Mouse (Mus musculus) forebrain, embryonic 10.5 days (tissue): ENCODE data around the gene Tmem260. TPM values are rescaled to one million over a fixed set of nuclear protein-coding genes. Genes with fewer than 3 reads are reported as not detected.
"Not testable (repeated sequence)": the region's sequence is repeated elsewhere in the genome, so short reads cannot be mapped to it uniquely, and the experiment has no call there.

ENCODE experiments used
- DNase-seq: peaks from one replicate; pipeline ENCODE4 v3.0.0-alpha.2; 2017; ENCODE audit warnings: low spot score; ENCODE audit errors: extremely low spot score
- H3K27ac ChIP-seq: fragments of 300-500 bp; sonication (generic); 2 replicates; pipeline ENCODE4 v1.5.1; 2016; ENCODE audit warnings: mild to moderate bottlenecking
- H3K27me3 ChIP-seq: fragments of 300-500 bp; sonication (generic); 2 replicates; pipeline ENCODE4 v1.6.1; 2016; ENCODE audit warnings: mild to moderate bottlenecking; ENCODE audit not compliant: poor library complexity, severe bottlenecking
- H3K36me3 ChIP-seq: fragments of 300-500 bp; sonication (generic); replicated peaks from 2 replicates; pipeline ENCODE4 v1.6.1; 2016; ENCODE audit warnings: mild to moderate bottlenecking, moderate library complexity
- H3K4me1 ChIP-seq: fragments of 300-500 bp; sonication (generic); 2 replicates; pipeline ENCODE4 v1.6.1; 2016
- H3K4me3 ChIP-seq: fragments of 300-500 bp; sonication (generic); 2 replicates; pipeline ENCODE4 v1.5.1; 2016; ENCODE audit warnings: mild to moderate bottlenecking, moderate library complexity
- H3K9me3 ChIP-seq: fragments of 300-500 bp; sonication (generic); 2 replicates; pipeline ENCODE4 v1.6.1; 2016; ENCODE audit warnings: mild to moderate bottlenecking, moderate library complexity
- WGBS: fragments of 180-500 bp; shearing (Covaris S2); methylation state at CpG from one replicate; pipeline ENCODE4 v1.1.7; 2016; 5-methylcytosine and 5-hydroxymethylcytosine counted together
- polyA plus RNA-seq: library from polyadenylated mRNA; unstranded; fragments of >200 nt; fragmentation: Nextera tagmentation; extraction: Ambion mirVana; gene quantifications from 2 replicates; pipeline ENCODE4 v1.2.1, GENCODE M21; 2016

Tmem260 gene
- polyA plus RNA-seq, 1 experiment from 2014 or later: 18.7 TPM

GRCm38 (mm10) chr14:48456305-48457092 lies 10.6 kb downstream of the Tmem260 start:
- Histone ChIP-seq H3K4me1 (peaks cover 40% of the 10 kb centered on the region), H3K9me3 (no peaks in the 10 kb centered on the region; the same call in 1 of the 2 replicates), H3K27me3 (no peaks in the 10 kb centered on the region), H3K4me3 (no peak overlapping the region), H3K27ac (no peak overlapping the region), H3K36me3 (peaks cover 28% of the 10 kb centered on the region)
- WGBS: 48% methylated on average over 12 of the region's 12 CpGs
- DNase-seq: peak; percentile 27

GRCm38 (mm10) chr14:48457288-48457938 lies 11.5 kb downstream of the Tmem260 start:
- DNase-seq: no peak
- Histone ChIP-seq H3K4me3 (no peak overlapping the region), H3K36me3 (peaks cover 20% of the 10 kb centered on the region), H3K4me1 (peaks cover 37% of the 10 kb centered on the region), H3K27ac (no peak overlapping the region), H3K9me3 (no peaks in the 10 kb centered on the region; the same call in 1 of the 2 replicates), H3K27me3 (no peaks in the 10 kb centered on the region)
- WGBS: 88% methylated on average over 16 of the region's 16 CpGs

GRCm38 (mm10) chr14:48458901-48459300 lies 13.0 kb downstream of the Tmem260 start:
- no peak overlapping the region for H3K27ac ChIP-seq
- no peak for DNase-seq
- 92% methylated on average over 9 of the region's 9 CpGs for WGBS
- peaks cover 19% of the 10 kb centered on the region for H3K36me3 ChIP-seq
- no peak overlapping the region for H3K4me3 ChIP-seq
- H3K4me1 ChIP-seq: peaks cover 31% of the 10 kb centered on the region
- H3K9me3 ChIP-seq: no peaks in the 10 kb centered on the region; the same call in 1 of the 2 replicates
- H3K27me3 ChIP-seq: no peaks in the 10 kb centered on the region

- Histone ChIP-seq H3K36me3 (peaks cover 23% of the 10 kb centered on the region), H3K27ac (no peak overlapping the region), H3K9me3 (no peaks in the 10 kb centered on the region), H3K27me3 (no peaks in the 10 kb centered on the region), H3K4me1 (peaks cover 3% of the 10 kb centered on the region; the same call in 1 of the 2 replicates), H3K4me3 (no peak overlapping the region)
- no peak for DNase-seq
- 58% methylated on average over 7 of the region's 7 CpGs for WGBS
Observed at GRCm38 (mm10) chr14:48468339-48468738, 22.4 kb downstream of the Tmem260 start.

GRCm38 (mm10) chr14:48470742-48471487 lies 25.0 kb downstream of the Tmem260 start:
- Histone ChIP-seq H3K9me3 (peaks cover 4% of the 10 kb centered on the region; the same call in 1 of the 2 replicates), H3K27ac (no peak overlapping the region), H3K27me3 (no peaks in the 10 kb centered on the region), H3K36me3 (peaks cover 31% of the 10 kb centered on the region), H3K4me1 (peaks cover 12% of the 10 kb centered on the region), H3K4me3 (no peak overlapping the region)
- WGBS: 85% methylated on average over 10 of the region's 10 CpGs
- no peak for DNase-seq

GRCm38 (mm10) chr14:48472179-48472578 lies 26.3 kb downstream of the Tmem260 start:
- Histone ChIP-seq H3K27me3 (no peaks in the 10 kb centered on the region), H3K36me3 (peaks cover 26% of the 10 kb centered on the region), H3K4me1 (peaks cover 14% of the 10 kb centered on the region), H3K27ac (no peak overlapping the region), H3K4me3 (no peak overlapping the region), H3K9me3 (peaks cover 4% of the 10 kb centered on the region; the same call in 1 of the 2 replicates)
- WGBS: 93% methylated on average over 9 of the region's 9 CpGs
- DNase-seq: no peak

GRCm38 (mm10) chr14:48475370-48475769 lies 29.4 kb downstream of the Tmem260 start:
- Histone ChIP-seq H3K4me1 (peaks cover 10% of the 10 kb centered on the region), H3K9me3 (peaks cover 4% of the 10 kb centered on the region; the same call in 1 of the 2 replicates), H3K36me3 (peaks cover 43% of the 10 kb centered on the region), H3K27me3 (no peaks in the 10 kb centered on the region), H3K4me3 (no peak overlapping the region), H3K27ac (peak overlapping the region; percentile 69; the same call in 1 of the 2 replicates)
- DNase-seq: no peak
- WGBS: 73% methylated on average over 1 of the region's 1 CpGs

GRCm38 (mm10) chr14:48475834-48476233 lies 29.9 kb downstream of the Tmem260 start:
- H3K4me1 ChIP-seq: peaks cover 10% of the 10 kb centered on the region
- 66% methylated on average over 3 of the region's 3 CpGs for WGBS
- not testable (repeated sequence) for H3K27ac ChIP-seq, DNase-seq, H3K9me3 ChIP-seq, H3K4me3 ChIP-seq, H3K27me3 ChIP-seq
- peaks cover 39% of the 10 kb centered on the region for H3K36me3 ChIP-seq

GRCm38 (mm10) chr14:48476278-48476677 lies 30.4 kb downstream of the Tmem260 start:
- H3K4me3 ChIP-seq: no peak overlapping the region
- H3K27me3 ChIP-seq: no peaks in the 10 kb centered on the region
- peaks cover 10% of the 10 kb centered on the region for H3K4me1 ChIP-seq
- WGBS: 85% methylated on average over 8 of the region's 8 CpGs
- H3K9me3 ChIP-seq: peaks cover 4% of the 10 kb centered on the region; the same call in 1 of the 2 replicates
- no peak overlapping the region for H3K27ac ChIP-seq
- no peak for DNase-seq
- H3K36me3 ChIP-seq: peaks cover 35% of the 10 kb centered on the region

- DNase-seq: no peak
- no peak overlapping the region for H3K27ac ChIP-seq
- H3K36me3 ChIP-seq: peaks cover 26% of the 10 kb centered on the region
- H3K4me3 ChIP-seq: no peak overlapping the region
- H3K27me3 ChIP-seq: no peaks in the 10 kb centered on the region
- no peaks in the 10 kb centered on the region for H3K9me3 ChIP-seq
- whole genome bisulfite sequencing: 35% methylated on average over 7 of the region's 7 CpGs
- peaks cover 7% of the 10 kb centered on the region for H3K4me1 ChIP-seq
Observed at GRCm38 (mm10) chr14:48481591-48481990, 35.7 kb downstream of the Tmem260 start.

- Histone ChIP-seq H3K9me3 (no peaks in the 10 kb centered on the region), H3K36me3 (peaks cover 29% of the 10 kb centered on the region), H3K27me3 (no peaks in the 10 kb centered on the region), H3K4me3 (no peak overlapping the region), H3K4me1 (peaks cover 7% of the 10 kb centered on the region), H3K27ac (no peak overlapping the region)
- whole genome bisulfite sequencing: 95% methylated on average over 6 of the region's 6 CpGs
- DNase-seq: no peak
Observed at GRCm38 (mm10) chr14:48482762-48483161, 36.8 kb downstream of the Tmem260 start.

- H3K27me3 ChIP-seq: no peaks in the 10 kb centered on the region
- peak; percentile 50 for DNase-seq
- peaks cover 18% of the 10 kb centered on the region for H3K36me3 ChIP-seq
- no peak overlapping the region for H3K27ac ChIP-seq
- 20% methylated on average over 4 of the region's 4 CpGs for WGBS
- H3K4me3 ChIP-seq: no peak overlapping the region
- H3K9me3 ChIP-seq: no peaks in the 10 kb centered on the region
- 0 out of 2 replicates have a peak, but pooled peaks cover 2% of the 10 kb centered on the region for H3K4me1 ChIP-seq
Observed at GRCm38 (mm10) chr14:48493896-48494295, 48.0 kb downstream of the Tmem260 start.
